Mouse (Mus musculus): ENCODE measurements around the gene Agbl4. TPM values are rescaled to one million over a fixed set of nuclear protein-coding genes. Genes with fewer than 3 reads are reported as not detected.
A peak's percentile ranks its signal among the peaks of the same experiment; 100 is the strongest.

Agbl4 gene
- polyA plus RNA-seq, 1 experiment from 2014 or later = 0.16 TPM

GRCm38 (mm10) chr4:111645117-111645830 lies 1247.8 kb downstream of the Agbl4 start:
- Histone ChIP-seq H3K27me3 (replicated peaks; ENCODE audit: control insufficient read depth, insufficient read depth, low read length) (no peaks in the 10 kb centered on the region), H3K27ac (ENCODE audit: low read length) (no peak overlapping the region), H3K4me3 (ENCODE audit: low read length) (no peak overlapping the region), H3K4me1 (ENCODE audit: control insufficient read depth, insufficient read depth, low read length) (no peaks in the 10 kb centered on the region), H3K4me2 (ENCODE audit: low read depth, low read length) (no peak overlapping the region), H3K9ac (ENCODE audit: low read depth, low read length) (no peak overlapping the region), H3K9me3 (ENCODE audit: control insufficient read depth, low read length) (no peaks in the 10 kb centered on the region), H3K36me3 (ENCODE audit: control insufficient read depth, insufficient read depth, low read length) (no peaks in the 10 kb centered on the region)
- 73% methylated on average over 6 of the region's 6 CpGs for WGBS
- no peak for ATAC-seq

GRCm38 (mm10) chr4:111645831-111646166 lies 1248.3 kb downstream of the Agbl4 start:
- Histone ChIP-seq H3K4me1 (ENCODE audit: control insufficient read depth, insufficient read depth, low read length) (no peaks in the 10 kb centered on the region), H3K9me3 (ENCODE audit: control insufficient read depth, low read length) (no peaks in the 10 kb centered on the region), H3K36me3 (ENCODE audit: control insufficient read depth, insufficient read depth, low read length) (no peaks in the 10 kb centered on the region), H3K4me2 (ENCODE audit: low read depth, low read length) (no peak overlapping the region), H3K9ac (ENCODE audit: low read depth, low read length) (no peak overlapping the region), H3K27ac (ENCODE audit: low read length) (no peak overlapping the region), H3K4me3 (ENCODE audit: low read length) (no peak overlapping the region), H3K27me3 (replicated peaks; ENCODE audit: control insufficient read depth, insufficient read depth, low read length) (no peaks in the 10 kb centered on the region)
- no peak for ATAC-seq
- 37% methylated on average over 1 of the region's 1 CpGs for WGBS

- no peaks in the 10 kb centered on the region for H3K4me1 ChIP-seq (ENCODE audit: control insufficient read depth, insufficient read depth, low read length)
- no peak overlapping the region for H3K27ac ChIP-seq (ENCODE audit: low read length)
- H3K4me2 ChIP-seq (ENCODE audit: low read depth, low read length) = no peak overlapping the region
- H3K36me3 ChIP-seq (ENCODE audit: control insufficient read depth, insufficient read depth, low read length) = no peaks in the 10 kb centered on the region
- no peaks in the 10 kb centered on the region for H3K9me3 ChIP-seq (ENCODE audit: control insufficient read depth, low read length)
- 31% methylated on average over 1 of the region's 1 CpGs for WGBS
- H3K9ac ChIP-seq (ENCODE audit: low read depth, low read length) = no peak overlapping the region
- H3K4me3 ChIP-seq (ENCODE audit: low read length) = no peak overlapping the region
- no peaks in the 10 kb centered on the region for H3K27me3 ChIP-seq (replicated peaks; ENCODE audit: control insufficient read depth, insufficient read depth, low read length)
- no peak; the same call in 1 of the 2 replicates for ATAC-seq
Observed at GRCm38 (mm10) chr4:111653451-111653850, 1256.0 kb downstream of the Agbl4 start.

- WGBS = 4% methylated on average over 1 of the region's 1 CpGs
- Histone ChIP-seq H3K4me2 (ENCODE audit: low read depth, low read length) (no peak overlapping the region), H3K27me3 (replicated peaks; ENCODE audit: control insufficient read depth, insufficient read depth, low read length) (no peaks in the 10 kb centered on the region), H3K9me3 (ENCODE audit: control insufficient read depth, low read length) (no peaks in the 10 kb centered on the region), H3K4me1 (ENCODE audit: control insufficient read depth, insufficient read depth, low read length) (peaks cover 10% of the 10 kb centered on the region), H3K4me3 (ENCODE audit: low read length) (no peak overlapping the region), H3K36me3 (ENCODE audit: control insufficient read depth, insufficient read depth, low read length) (no peaks in the 10 kb centered on the region), H3K9ac (ENCODE audit: low read depth, low read length) (no peak overlapping the region), H3K27ac (ENCODE audit: low read length) (peak overlapping the region; percentile 47)
- ATAC-seq = peak; percentile 92
Observed at GRCm38 (mm10) chr4:111663730-111664129, 1266.3 kb downstream of the Agbl4 start.

- Histone ChIP-seq H3K4me2 (ENCODE audit: low read depth, low read length) (no peak overlapping the region), H3K36me3 (ENCODE audit: control insufficient read depth, insufficient read depth, low read length) (no peaks in the 10 kb centered on the region), H3K4me1 (ENCODE audit: control insufficient read depth, insufficient read depth, low read length) (peaks cover 10% of the 10 kb centered on the region), H3K27me3 (replicated peaks; ENCODE audit: control insufficient read depth, insufficient read depth, low read length) (no peaks in the 10 kb centered on the region), H3K9me3 (ENCODE audit: control insufficient read depth, low read length) (no peaks in the 10 kb centered on the region), H3K27ac (ENCODE audit: low read length) (peak overlapping the region; percentile 47), H3K4me3 (ENCODE audit: low read length) (no peak overlapping the region), H3K9ac (ENCODE audit: low read depth, low read length) (no peak overlapping the region)
- peak; percentile 86 for ATAC-seq
- whole genome bisulfite sequencing = 15% methylated on average over 3 of the region's 3 CpGs
Observed at GRCm38 (mm10) chr4:111664146-111664545, 1266.7 kb downstream of the Agbl4 start.

GRCm38 (mm10) chr4:111666713-111667112 lies 1269.3 kb downstream of the Agbl4 start:
- no peak overlapping the region for H3K27ac ChIP-seq (ENCODE audit: low read length)
- 82% methylated on average over 1 of the region's 1 CpGs for WGBS
- no peak overlapping the region for H3K4me3 ChIP-seq (ENCODE audit: low read length)
- no peak for ATAC-seq
- H3K4me1 ChIP-seq (ENCODE audit: control insufficient read depth, insufficient read depth, low read length) = peaks cover 20% of the 10 kb centered on the region
- no peaks in the 10 kb centered on the region for H3K9me3 ChIP-seq (ENCODE audit: control insufficient read depth, low read length)
- no peaks in the 10 kb centered on the region for H3K36me3 ChIP-seq (ENCODE audit: control insufficient read depth, insufficient read depth, low read length)
- no peak overlapping the region for H3K9ac ChIP-seq (ENCODE audit: low read depth, low read length)
- H3K27me3 ChIP-seq (replicated peaks; ENCODE audit: control insufficient read depth, insufficient read depth, low read length) = no peaks in the 10 kb centered on the region
- no peak overlapping the region for H3K4me2 ChIP-seq (ENCODE audit: low read depth, low read length)

- H3K36me3 ChIP-seq (ENCODE audit: control insufficient read depth, insufficient read depth, low read length) = no peaks in the 10 kb centered on the region
- H3K4me2 ChIP-seq (ENCODE audit: low read depth, low read length) = no peak overlapping the region
- H3K4me1 ChIP-seq (ENCODE audit: control insufficient read depth, insufficient read depth, low read length) = peaks cover 14% of the 10 kb centered on the region
- no peak overlapping the region for H3K27ac ChIP-seq (ENCODE audit: low read length)
- no peaks in the 10 kb centered on the region for H3K9me3 ChIP-seq (ENCODE audit: control insufficient read depth, low read length)
- no peak overlapping the region for H3K9ac ChIP-seq (ENCODE audit: low read depth, low read length)
- WGBS = 73% methylated on average over 3 of the region's 3 CpGs
- no peak for ATAC-seq
- no peak overlapping the region for H3K4me3 ChIP-seq (ENCODE audit: low read length)
- no peaks in the 10 kb centered on the region for H3K27me3 ChIP-seq (replicated peaks; ENCODE audit: control insufficient read depth, insufficient read depth, low read length)
Observed at GRCm38 (mm10) chr4:111669369-111669768, 1271.9 kb downstream of the Agbl4 start.

GRCm38 (mm10) chr4:111670566-111671421 lies 1273.3 kb downstream of the Agbl4 start:
- 19% methylated on average over 12 of the region's 12 CpGs for WGBS
- H3K4me2 ChIP-seq (ENCODE audit: low read depth, low read length) = no peak overlapping the region
- no peak overlapping the region for H3K4me3 ChIP-seq (ENCODE audit: low read length)
- H3K9me3 ChIP-seq (ENCODE audit: control insufficient read depth, low read length) = no peaks in the 10 kb centered on the region
- no peaks in the 10 kb centered on the region for H3K27me3 ChIP-seq (replicated peaks; ENCODE audit: control insufficient read depth, insufficient read depth, low read length)
- H3K4me1 ChIP-seq (ENCODE audit: control insufficient read depth, insufficient read depth, low read length) = peaks cover 12% of the 10 kb centered on the region
- ATAC-seq = peak; percentile 85
- H3K27ac ChIP-seq (ENCODE audit: low read length) = peak overlapping the region; percentile 77
- no peak overlapping the region for H3K9ac ChIP-seq (ENCODE audit: low read depth, low read length)
- H3K36me3 ChIP-seq (ENCODE audit: control insufficient read depth, insufficient read depth, low read length) = no peaks in the 10 kb centered on the region

- Histone ChIP-seq H3K27ac (ENCODE audit: low read length) (peak overlapping the region; percentile 77), H3K4me2 (ENCODE audit: low read depth, low read length) (no peak overlapping the region), H3K4me3 (ENCODE audit: low read length) (no peak overlapping the region), H3K4me1 (ENCODE audit: control insufficient read depth, insufficient read depth, low read length) (peaks cover 12% of the 10 kb centered on the region), H3K9me3 (ENCODE audit: control insufficient read depth, low read length) (no peaks in the 10 kb centered on the region), H3K36me3 (ENCODE audit: control insufficient read depth, insufficient read depth, low read length) (no peaks in the 10 kb centered on the region), H3K9ac (ENCODE audit: low read depth, low read length) (no peak overlapping the region), H3K27me3 (replicated peaks; ENCODE audit: control insufficient read depth, insufficient read depth, low read length) (no peaks in the 10 kb centered on the region)
- 38% methylated on average over 4 of the region's 4 CpGs for WGBS
- no peak for ATAC-seq
Observed at GRCm38 (mm10) chr4:111671440-111671839, 1274.0 kb downstream of the Agbl4 start.
